Mouse (Mus musculus) left cerebral cortex, adult 2 months (tissue): ENCODE measurements around the gene Nol7. TPM values are rescaled to one million over a fixed set of nuclear protein-coding genes. Genes with fewer than 3 reads are reported as not detected.
A peak's percentile ranks its signal among the peaks of the same experiment; 100 is the strongest.

ENCODE experiments used
- DNase-seq, 2 experiments: peaks; one replicate each; pipeline ENCODE4 v3.0.0; 2021 to 2022; ENCODE audit warnings: low spot score in 2 of 2, mixed read lengths in 1 of 2; ENCODE audit errors: extremely low spot score in 1 of 2
- H3K27ac ChIP-seq: fragments of 200-600 bp; 2 replicates; pipeline ENCODE4 v1.8.1; 2022
- H3K4me3 ChIP-seq: fragments of 200-600 bp; 2 replicates; pipeline ENCODE4 v1.8.1; 2022
- CTCF ChIP-seq: fragments of 200-600 bp; IDR thresholded peaks from 2 replicates; pipeline ENCODE4 v1.8.1; 2022; ENCODE audit warnings: antibody characterized with exemption, mild to moderate bottlenecking, moderate library complexity
- intact Hi-C: fragments of 180-260 bp; cut with DNase I; formaldehyde crosslinking; loops from one replicate; pipeline ENCODE4 v1.15.1; 2025
- total RNA-seq, 2 experiments: library from RNA; stranded (reverse); gene quantifications; 2 replicates each; pipeline ENCODE4 v1.2.3; 2021

The Nol7 gene
- total RNA-seq, 2 experiments from 2014 or later = 61.1 to 72.1 TPM

- no peak; the same call in 1 of the 2 replicates for TF ChIP-seq CTCF
- intact Hi-C loops = no loop called here
- no peak for DNase-seq
- Histone ChIP-seq H3K27ac (no peak overlapping the region), H3K4me3 (no peak overlapping the region)
These were observed 25.3 kb upstream of the Nol7 start for GRCm38 (mm10) chr13:43372892-43373291.

GRCm38 (mm10) chr13:43374205-43374604 lies 24.0 kb upstream of the Nol7 start:
- DNase-seq = no peak
- H3K4me3 ChIP-seq = no peak overlapping the region
- no peak for TF ChIP-seq CTCF
- intact Hi-C loops = no loop called here
- no peak overlapping the region for H3K27ac ChIP-seq

GRCm38 (mm10) chr13:43374918-43375432 lies 23.2 kb upstream of the Nol7 start:
- intact Hi-C loops = no loop called here
- no peak for DNase-seq
- no peak for TF ChIP-seq CTCF
- H3K27ac ChIP-seq = no peak overlapping the region
- no peak overlapping the region for H3K4me3 ChIP-seq

- Histone ChIP-seq H3K27ac (no peak overlapping the region), H3K4me3 (no peak overlapping the region)
- no peak for TF ChIP-seq CTCF
- intact Hi-C loops = no loop called here
- no peak for DNase-seq
These were observed 18.2 kb upstream of the Nol7 start for GRCm38 (mm10) chr13:43379989-43380388.

GRCm38 (mm10) chr13:43385321-43385720 lies 12.9 kb upstream of the Nol7 start:
- Histone ChIP-seq H3K27ac (no peak overlapping the region), H3K4me3 (no peak overlapping the region)
- TF ChIP-seq CTCF = no peak
- intact Hi-C loops = no loop called here
- DNase-seq = no peak

GRCm38 (mm10) chr13:43397700-43398296 lies 392 bp upstream of the Nol7 start:
- H3K27ac ChIP-seq = peak overlapping the region; percentile 47; the same call in 1 of the 2 replicates
- DNase-seq = no peak
- peak overlapping the region; percentile 90 for H3K4me3 ChIP-seq
- no peak for TF ChIP-seq CTCF
- intact Hi-C loops = loop anchor here (1.0 to 5.0 kb wide), 2 partner anchors 90 to 226 kb away; partner anchors contain the start of gene Tbc1d7

GRCm38 (mm10) chr13:43399576-43399975 lies 1.4 kb downstream of the Nol7 start:
- intact Hi-C loops = loop anchor here (5.0 kb wide), 1 partner anchor 92 kb away; no protein-coding TSS in a partner anchor
- Histone ChIP-seq H3K27ac (no peak overlapping the region), H3K4me3 (no peak overlapping the region)
- TF ChIP-seq CTCF = no peak
- no peak for DNase-seq

DNA sequence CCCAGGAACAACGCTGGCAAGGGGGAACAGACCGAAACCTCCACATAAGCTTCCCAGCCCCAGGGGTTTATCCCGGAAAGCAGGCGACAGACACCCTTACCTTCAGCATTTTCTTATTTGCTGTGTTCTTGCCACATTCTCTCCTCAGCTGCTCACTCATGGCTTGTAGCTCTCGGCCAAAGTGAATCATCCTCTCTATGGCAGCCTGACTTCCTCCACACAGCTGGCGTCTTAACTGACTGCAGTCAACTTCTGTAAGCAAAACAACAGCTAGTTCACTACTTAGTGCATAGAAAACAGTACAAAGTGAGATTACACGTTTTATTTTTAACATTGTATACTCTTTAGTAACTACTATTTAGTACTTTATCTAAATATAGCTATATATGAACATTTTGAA lies 14.1 kb downstream of the Nol7 start:
- TF ChIP-seq CTCF = no peak
- DNase-seq = no peak
- Histone ChIP-seq H3K4me3 (no peak overlapping the region), H3K27ac (no peak overlapping the region)
- intact Hi-C loops = no loop called here

GRCm38 (mm10) chr13:43413611-43414010 lies 15.4 kb downstream of the Nol7 start:
- no peak for DNase-seq
- H3K27ac ChIP-seq = no peak overlapping the region
- no peak overlapping the region for H3K4me3 ChIP-seq
- TF ChIP-seq CTCF = no peak
- intact Hi-C loops = no loop called here

GRCm38 (mm10) chr13:43415249-43415648 lies 17.1 kb downstream of the Nol7 start:
- no peak for TF ChIP-seq CTCF
- intact Hi-C loops = loop anchor here (5.0 kb wide), 2 partner anchors 62 to 132 kb away; no protein-coding TSS in a partner anchor
- Histone ChIP-seq H3K27ac (no peak overlapping the region), H3K4me3 (no peak overlapping the region)
- no peak for DNase-seq

DNA sequence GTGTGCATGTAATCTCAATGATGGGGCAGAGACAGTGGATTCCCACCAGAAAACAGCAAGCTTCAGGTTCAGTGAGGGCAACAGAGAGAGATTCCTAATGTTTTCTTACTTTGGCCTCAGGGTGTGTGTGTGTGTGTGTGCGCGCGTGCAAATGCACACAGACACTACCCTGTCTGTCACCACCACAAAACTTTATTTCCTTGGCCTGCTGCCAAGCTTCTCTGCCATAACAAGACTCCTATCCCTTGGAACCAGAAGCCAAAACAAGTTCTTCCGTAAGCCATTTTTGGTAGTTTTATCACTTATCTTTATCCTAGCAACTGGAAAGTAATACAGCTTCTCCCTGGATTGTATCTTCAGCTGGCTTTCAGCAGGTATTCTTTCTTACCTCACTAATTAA lies 30.2 kb downstream of the Nol7 start:
- intact Hi-C loops = no loop called here
- Histone ChIP-seq H3K27ac (no peak overlapping the region), H3K4me3 (no peak overlapping the region)
- no peak for TF ChIP-seq CTCF
- no peak for DNase-seq

DNA sequence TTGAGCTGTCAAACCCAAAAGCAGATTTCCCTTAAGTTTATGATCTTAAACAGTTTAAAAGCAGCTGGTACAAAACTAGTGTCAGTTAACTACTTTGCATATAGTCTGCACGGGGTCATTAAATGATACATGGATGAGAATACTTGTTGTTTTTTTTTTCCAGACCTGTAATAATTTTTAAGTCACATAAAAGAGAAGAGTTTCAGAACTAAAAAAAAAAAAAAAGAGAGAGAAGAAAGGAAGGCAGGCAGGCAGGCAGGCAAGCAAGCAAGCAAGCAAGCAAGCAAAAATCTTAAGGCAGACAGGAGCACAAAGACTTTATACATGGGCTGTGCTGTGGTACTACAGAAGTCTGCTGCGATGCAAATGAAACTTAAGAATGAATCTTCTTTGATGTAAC lies 35.2 kb downstream of the Nol7 start:
- Histone ChIP-seq H3K27ac (no peak overlapping the region), H3K4me3 (no peak overlapping the region)
- intact Hi-C loops = no loop called here
- no peak for DNase-seq
- no peak for TF ChIP-seq CTCF

DNA sequence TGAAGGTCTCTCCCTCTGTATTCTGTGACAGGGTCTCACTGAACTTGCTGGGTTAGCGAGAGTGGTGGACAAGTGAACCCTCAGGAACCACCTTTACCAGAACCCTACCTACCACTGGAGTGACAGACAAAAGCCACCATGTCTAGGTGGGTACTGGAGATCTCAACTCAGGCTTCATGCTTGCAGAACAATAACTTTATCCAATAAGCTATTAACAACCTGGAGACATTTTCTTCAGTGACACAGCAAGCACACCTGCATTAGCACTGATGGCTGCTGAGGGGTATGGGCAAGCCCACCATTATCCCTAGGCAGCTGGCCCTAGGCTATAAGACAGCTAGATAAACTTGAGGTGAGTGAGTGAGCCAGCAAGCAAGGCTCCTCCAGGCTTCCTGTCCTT lies 42.2 kb downstream of the Nol7 start:
- intact Hi-C loops = no loop called here
- no peak for TF ChIP-seq CTCF
- Histone ChIP-seq H3K27ac (no peak overlapping the region), H3K4me3 (no peak overlapping the region)
- no peak for DNase-seq
